Mouse (Mus musculus): ENCODE data around the gene Atp6v0e. TPM values are rescaled to one million over a fixed set of nuclear protein-coding genes. Genes with fewer than 3 reads are reported as not detected.

The Atp6v0e gene
- polyA plus RNA-seq, 1 experiment, result 354 TPM

GRCm38 (mm10) chr17:26658854-26659572 is 4.0 kb upstream of the Atp6v0e start:
- Histone ChIP-seq H3K27me3 (ENCODE audit: control insufficient read depth, insufficient read depth, low read length) (no peaks in the 10 kb centered on the region), H3K4me1 (replicated peaks; ENCODE audit: control insufficient read depth, insufficient read depth, low read length) (0 out of 2 replicates have a peak, but pooled peaks cover 7% of the 10 kb centered on the region), H3K27ac (ENCODE audit: control insufficient read depth, insufficient read depth, low read length) (no peak overlapping the region), H3K4me3 (ENCODE audit: control insufficient read depth, insufficient read depth, low read length) (no peak overlapping the region), H3K36me3 (ENCODE audit: control insufficient read depth, insufficient read depth, low read length) (0 out of 2 replicates have a peak, but pooled peaks cover 3% of the 10 kb centered on the region)
- no peak for DNase-seq
- 56% methylated on average over 21 of the region's 21 CpGs for WGBS
- TF ChIP-seq CTCF (IDR thresholded peaks at IDR 0.05; ENCODE audit: borderline replicate concordance, control insufficient read depth, extremely low read depth, insufficient read depth, low read length, poor library complexity), result no peak
- TF ChIP-seq POLR2A (IDR thresholded peaks at IDR 0.05; ENCODE audit: control insufficient read depth, extremely low read depth, insufficient read depth, low read length, poor library complexity), result no peak

- Histone ChIP-seq H3K4me1 (replicated peaks; ENCODE audit: control insufficient read depth, insufficient read depth, low read length) (0 out of 2 replicates have a peak, but pooled peaks cover 7% of the 10 kb centered on the region), H3K4me3 (ENCODE audit: control insufficient read depth, insufficient read depth, low read length) (no peak overlapping the region), H3K27me3 (ENCODE audit: control insufficient read depth, insufficient read depth, low read length) (no peaks in the 10 kb centered on the region), H3K36me3 (ENCODE audit: control insufficient read depth, insufficient read depth, low read length) (0 out of 2 replicates have a peak, but pooled peaks cover 3% of the 10 kb centered on the region), H3K27ac (ENCODE audit: control insufficient read depth, insufficient read depth, low read length) (no peak overlapping the region)
- TF ChIP-seq POLR2A (IDR thresholded peaks at IDR 0.05; ENCODE audit: control insufficient read depth, extremely low read depth, insufficient read depth, low read length, poor library complexity) (no peak), CTCF (IDR thresholded peaks at IDR 0.05; ENCODE audit: borderline replicate concordance, control insufficient read depth, extremely low read depth, insufficient read depth, low read length, poor library complexity) (no peak)
- 77% methylated on average over 3 of the region's 3 CpGs for WGBS
- DNase-seq, result no peak
Measured at GRCm38 (mm10) chr17:26659573-26659915, 3.5 kb upstream of the Atp6v0e start.

- no peak overlapping the region for H3K4me3 ChIP-seq (ENCODE audit: control insufficient read depth, insufficient read depth, low read length)
- H3K27ac ChIP-seq (ENCODE audit: control insufficient read depth, insufficient read depth, low read length), result no peak overlapping the region
- peak; percentile 75 for TF ChIP-seq CTCF (IDR thresholded peaks at IDR 0.05; ENCODE audit: borderline replicate concordance, control insufficient read depth, extremely low read depth, insufficient read depth, low read length, poor library complexity)
- TF ChIP-seq POLR2A (IDR thresholded peaks at IDR 0.05; ENCODE audit: control insufficient read depth, extremely low read depth, insufficient read depth, low read length, poor library complexity), result no peak
- H3K27me3 ChIP-seq (ENCODE audit: control insufficient read depth, insufficient read depth, low read length), result no peaks in the 10 kb centered on the region
- 0 out of 2 replicates have a peak, but pooled peaks cover 2% of the 10 kb centered on the region for H3K36me3 ChIP-seq (ENCODE audit: control insufficient read depth, insufficient read depth, low read length)
- H3K4me1 ChIP-seq (replicated peaks; ENCODE audit: control insufficient read depth, insufficient read depth, low read length), result 0 out of 2 replicates have a peak, but pooled peaks cover 7% of the 10 kb centered on the region
- WGBS, result 28% methylated on average over 21 of the region's 21 CpGs
- DNase-seq, result peak; percentile 78
Measured at GRCm38 (mm10) chr17:26660192-26660912, 2.7 kb upstream of the Atp6v0e start.

- Histone ChIP-seq H3K4me3 (ENCODE audit: control insufficient read depth, insufficient read depth, low read length) (no peak overlapping the region), H3K4me1 (replicated peaks; ENCODE audit: control insufficient read depth, insufficient read depth, low read length) (0 out of 2 replicates have a peak, but pooled peaks cover 7% of the 10 kb centered on the region), H3K27ac (ENCODE audit: control insufficient read depth, insufficient read depth, low read length) (no peak overlapping the region), H3K36me3 (ENCODE audit: control insufficient read depth, insufficient read depth, low read length) (no peaks in the 10 kb centered on the region), H3K27me3 (ENCODE audit: control insufficient read depth, insufficient read depth, low read length) (no peaks in the 10 kb centered on the region)
- no peak for TF ChIP-seq POLR2A (IDR thresholded peaks at IDR 0.05; ENCODE audit: control insufficient read depth, extremely low read depth, insufficient read depth, low read length, poor library complexity)
- TF ChIP-seq CTCF (IDR thresholded peaks at IDR 0.05; ENCODE audit: borderline replicate concordance, control insufficient read depth, extremely low read depth, insufficient read depth, low read length, poor library complexity), result no peak
- WGBS, result 87% methylated on average over 5 of the region's 5 CpGs
- DNase-seq, result no peak
Measured at GRCm38 (mm10) chr17:26662204-26662603, 827 bp upstream of the Atp6v0e start.

GRCm38 (mm10) chr17:26665600-26665999 is 2.6 kb downstream of the Atp6v0e start:
- no peak overlapping the region for H3K4me3 ChIP-seq (ENCODE audit: control insufficient read depth, insufficient read depth, low read length)
- no peak for DNase-seq
- 0 out of 2 replicates have a peak, but pooled peaks cover 7% of the 10 kb centered on the region for H3K4me1 ChIP-seq (replicated peaks; ENCODE audit: control insufficient read depth, insufficient read depth, low read length)
- 92% methylated on average over 4 of the region's 4 CpGs for WGBS
- no peaks in the 10 kb centered on the region for H3K36me3 ChIP-seq (ENCODE audit: control insufficient read depth, insufficient read depth, low read length)
- TF ChIP-seq POLR2A (IDR thresholded peaks at IDR 0.05; ENCODE audit: control insufficient read depth, extremely low read depth, insufficient read depth, low read length, poor library complexity) (no peak), CTCF (IDR thresholded peaks at IDR 0.05; ENCODE audit: borderline replicate concordance, control insufficient read depth, extremely low read depth, insufficient read depth, low read length, poor library complexity) (no peak)
- H3K27ac ChIP-seq (ENCODE audit: control insufficient read depth, insufficient read depth, low read length), result no peak overlapping the region
- H3K27me3 ChIP-seq (ENCODE audit: control insufficient read depth, insufficient read depth, low read length), result no peaks in the 10 kb centered on the region

- 64% methylated on average over 4 of the region's 4 CpGs for WGBS
- DNase-seq, result no peak
- Histone ChIP-seq H3K36me3 (ENCODE audit: control insufficient read depth, insufficient read depth, low read length) (no peaks in the 10 kb centered on the region), H3K27ac (ENCODE audit: control insufficient read depth, insufficient read depth, low read length) (no peak overlapping the region), H3K4me3 (ENCODE audit: control insufficient read depth, insufficient read depth, low read length) (no peak overlapping the region), H3K4me1 (replicated peaks; ENCODE audit: control insufficient read depth, insufficient read depth, low read length) (no peaks in the 10 kb centered on the region), H3K27me3 (ENCODE audit: control insufficient read depth, insufficient read depth, low read length) (no peaks in the 10 kb centered on the region)
- TF ChIP-seq POLR2A (IDR thresholded peaks at IDR 0.05; ENCODE audit: control insufficient read depth, extremely low read depth, insufficient read depth, low read length, poor library complexity), result no peak
- no peak for TF ChIP-seq CTCF (IDR thresholded peaks at IDR 0.05; ENCODE audit: borderline replicate concordance, control insufficient read depth, extremely low read depth, insufficient read depth, low read length, poor library complexity)
Measured at GRCm38 (mm10) chr17:26671268-26671667, 8.2 kb downstream of the Atp6v0e start.
